Mouse (Mus musculus): ENCODE measurements around the gene Gm12355.

Gm12355 gene

DNA sequence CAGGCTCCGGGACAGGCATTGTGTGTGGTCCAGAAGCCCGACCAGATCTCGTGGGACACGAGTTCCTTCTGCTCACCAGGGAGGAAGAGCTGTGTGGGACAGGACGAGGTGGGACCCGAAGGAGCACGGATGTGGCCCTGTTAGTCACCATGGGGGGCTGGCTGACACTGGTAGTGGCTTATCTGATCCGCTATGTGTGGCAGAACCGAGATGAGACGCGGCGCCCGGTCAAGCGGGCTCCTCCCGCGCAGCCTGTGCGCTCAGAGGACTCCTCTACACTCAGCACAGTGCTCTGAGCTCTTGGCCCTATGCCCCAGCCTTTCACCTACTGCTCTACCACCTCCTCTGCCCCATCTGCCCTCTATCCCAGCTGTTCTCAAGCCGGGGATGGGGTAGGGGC lies 26.2 kb downstream of the Gm12355 start:
- no peak for DNase-seq

GRCm38 (mm10) chr11:98598851-98599290 lies 26.6 kb downstream of the Gm12355 start:
- DNase-seq: no peak

- no peak for DNase-seq
Measured at GRCm38 (mm10) chr11:98597991-98598390, 27.5 kb downstream of the Gm12355 start, which contains the start of gene Lrrc3c. Lrrc3c (plus strand) TSS chr11:98598291.

DNA sequence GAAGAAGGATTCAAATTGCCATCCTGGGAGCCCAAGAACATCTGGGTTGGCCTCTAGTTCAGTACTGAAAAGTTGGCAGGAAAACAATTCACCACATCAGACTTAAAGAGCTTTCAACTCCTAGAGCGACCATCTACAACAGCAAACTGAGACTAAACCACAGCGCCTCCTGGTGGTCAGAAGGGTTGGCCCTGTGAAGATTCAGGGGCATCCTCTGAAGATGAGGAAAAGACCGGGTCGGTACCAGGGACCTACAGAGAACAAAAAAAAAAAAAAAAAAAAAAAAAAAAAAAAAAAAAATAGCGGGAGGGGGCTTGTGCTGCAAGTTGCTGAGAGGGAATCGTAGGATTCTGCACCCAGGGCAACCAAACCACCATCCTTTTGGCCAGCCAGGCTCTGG lies 28.1 kb downstream of the Gm12355 start:
- peak; percentile 57 for DNase-seq

- no peak for DNase-seq
Measured at GRCm38 (mm10) chr11:98595955-98596354, 29.5 kb downstream of the Gm12355 start.

- no peak for DNase-seq
Measured at GRCm38 (mm10) chr11:98595473-98595872, 30.0 kb downstream of the Gm12355 start.

GRCm38 (mm10) chr11:98595021-98595420 lies 30.4 kb downstream of the Gm12355 start:
- no peak for DNase-seq

- DNase-seq: no peak
Measured at GRCm38 (mm10) chr11:98590548-98591445, 34.7 kb downstream of the Gm12355 start.

GRCm38 (mm10) chr11:98589306-98589705 lies 36.2 kb downstream of the Gm12355 start:
- DNase-seq: no peak

DNA sequence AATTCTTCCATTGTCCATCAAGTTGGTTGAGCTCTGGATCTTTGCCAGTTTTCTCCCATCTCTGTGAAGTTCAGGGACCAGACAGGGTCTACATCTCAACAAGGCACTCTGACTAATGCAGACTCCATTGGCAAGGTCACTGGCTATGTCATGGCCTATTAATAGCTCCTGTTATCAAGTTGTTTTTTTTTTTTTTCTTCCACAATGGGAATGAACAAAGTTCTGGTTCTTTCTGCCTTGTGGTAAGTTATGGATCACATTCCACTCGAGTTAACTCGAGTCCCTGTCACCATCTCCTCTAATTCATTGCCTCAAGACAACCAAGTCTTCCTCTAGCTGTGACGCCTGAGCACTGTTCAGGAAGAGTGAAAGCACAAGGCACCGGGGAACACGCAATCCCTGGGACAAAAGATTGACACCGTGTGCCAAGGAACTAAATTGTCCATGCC lies 36.6 kb downstream of the Gm12355 start:
- DNase-seq: no peak

DNA sequence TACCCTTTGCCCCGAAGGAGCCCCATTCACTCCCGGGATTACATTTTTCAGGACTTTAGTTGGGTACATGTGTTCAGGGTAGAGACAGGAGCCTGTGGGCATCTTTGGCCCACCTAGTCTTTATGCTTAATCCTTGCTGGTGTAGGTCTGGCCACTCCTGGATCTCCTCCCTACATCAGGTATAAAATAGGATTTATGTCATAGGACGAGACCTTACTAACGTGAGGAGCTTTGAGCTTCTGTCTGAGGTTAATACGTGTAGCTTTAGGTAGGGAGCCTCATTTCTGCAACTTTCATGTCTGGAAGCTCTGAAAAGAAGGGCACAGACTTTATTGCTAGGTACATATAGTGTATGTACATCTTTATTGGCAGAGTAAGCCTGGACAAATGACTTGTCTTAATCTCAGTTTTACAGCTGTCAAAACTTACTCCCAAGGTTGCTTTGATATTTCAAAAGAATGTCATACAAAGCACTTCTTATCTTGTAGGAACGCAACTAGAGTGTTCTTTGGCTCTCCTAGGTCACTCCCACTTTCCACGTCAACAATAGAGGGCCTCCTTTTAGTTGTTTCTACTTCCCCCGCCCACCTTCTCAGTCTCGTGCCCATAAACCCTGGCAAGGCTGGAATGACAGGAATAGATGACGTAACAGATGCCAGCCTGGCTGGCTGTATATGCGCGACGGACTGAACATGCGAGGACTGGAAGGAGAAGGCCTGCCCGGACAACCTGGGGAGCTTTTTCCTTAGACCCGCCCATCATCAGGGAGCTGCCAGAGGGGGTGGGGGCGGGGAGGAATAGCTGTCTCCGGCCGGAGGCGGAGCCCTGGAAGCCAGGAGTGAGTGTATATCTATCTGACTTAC lies 37.5 kb downstream of the Gm12355 start:
- peak; percentile 38 for DNase-seq

DNA sequence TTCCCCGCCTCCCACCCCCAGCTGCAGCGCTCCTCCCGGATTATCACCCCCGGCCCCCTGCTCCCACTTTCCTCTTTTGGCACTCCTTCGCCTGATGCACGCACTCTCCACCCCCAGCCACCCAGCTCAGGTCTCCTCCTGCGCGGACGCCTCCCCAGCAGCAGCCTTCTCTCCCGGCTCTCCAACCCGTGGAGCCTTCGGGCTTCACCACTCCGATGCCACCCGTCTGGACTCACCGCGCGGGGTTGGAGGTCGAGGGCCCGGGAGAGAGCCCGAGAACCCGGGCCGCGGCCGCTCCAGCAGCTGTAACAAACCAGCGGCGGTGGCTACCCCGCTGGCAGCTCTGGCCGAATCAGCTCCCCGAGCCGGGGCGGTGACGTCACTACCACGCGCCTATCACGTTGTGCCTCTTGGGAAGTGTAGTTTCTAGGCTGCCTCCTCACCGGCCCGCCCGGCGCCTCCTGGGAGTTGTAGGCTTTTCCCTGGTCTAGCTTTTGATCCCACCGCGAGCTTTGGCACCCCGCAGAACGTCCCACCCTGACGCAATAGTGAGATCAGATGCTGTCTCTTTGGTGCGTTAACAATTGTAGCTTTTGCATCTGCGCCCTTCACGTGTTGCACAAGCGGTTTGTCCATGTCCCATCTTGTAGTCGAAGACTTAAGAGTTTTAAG lies 38.4 kb downstream of the Gm12355 start, which contains the start of gene Ormdl3:
Ormdl3 (minus strand) TSS at position 477 of the 672 bp plus-strand sequence.
- DNase-seq: peak; percentile 99

DNA sequence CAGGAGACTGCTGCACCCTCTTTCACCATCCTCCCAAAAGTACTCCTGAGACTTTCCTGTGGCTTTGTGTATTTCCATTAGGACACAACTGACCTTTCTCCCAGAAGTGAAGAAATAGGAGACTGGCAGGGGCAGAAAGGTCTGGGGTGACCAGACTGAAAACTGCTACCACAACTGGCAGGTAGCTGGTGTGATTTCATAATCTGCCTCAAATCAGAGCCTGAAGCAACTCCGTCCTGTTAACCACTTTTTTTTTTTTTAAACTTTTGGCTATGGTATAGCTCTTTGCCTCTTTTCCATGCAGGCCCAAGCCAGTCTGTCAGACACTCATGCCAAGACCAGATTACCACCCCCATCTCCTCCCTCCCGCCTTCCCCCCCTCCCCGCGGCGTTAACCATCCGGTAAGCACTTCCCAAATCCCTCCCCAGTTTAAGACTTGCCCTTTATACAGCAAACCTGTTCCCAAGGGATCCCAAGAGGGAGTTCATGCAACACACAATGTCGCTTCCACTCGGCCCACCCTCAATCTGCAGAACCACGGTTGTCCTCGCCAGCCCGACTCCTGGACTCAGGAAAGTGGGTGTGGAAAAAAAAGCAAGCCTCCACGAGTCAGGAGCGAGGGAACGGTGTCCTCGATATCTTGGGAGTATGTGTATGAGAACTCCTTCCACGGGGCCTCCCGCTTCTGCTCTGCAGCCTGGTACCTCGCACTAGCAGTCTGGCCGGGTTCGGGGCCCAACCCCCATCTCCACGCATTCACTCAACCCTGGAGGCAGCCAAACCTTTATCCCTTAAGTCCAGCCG lies 39.2 kb downstream of the Gm12355 start:
- no peak for DNase-seq

DNA sequence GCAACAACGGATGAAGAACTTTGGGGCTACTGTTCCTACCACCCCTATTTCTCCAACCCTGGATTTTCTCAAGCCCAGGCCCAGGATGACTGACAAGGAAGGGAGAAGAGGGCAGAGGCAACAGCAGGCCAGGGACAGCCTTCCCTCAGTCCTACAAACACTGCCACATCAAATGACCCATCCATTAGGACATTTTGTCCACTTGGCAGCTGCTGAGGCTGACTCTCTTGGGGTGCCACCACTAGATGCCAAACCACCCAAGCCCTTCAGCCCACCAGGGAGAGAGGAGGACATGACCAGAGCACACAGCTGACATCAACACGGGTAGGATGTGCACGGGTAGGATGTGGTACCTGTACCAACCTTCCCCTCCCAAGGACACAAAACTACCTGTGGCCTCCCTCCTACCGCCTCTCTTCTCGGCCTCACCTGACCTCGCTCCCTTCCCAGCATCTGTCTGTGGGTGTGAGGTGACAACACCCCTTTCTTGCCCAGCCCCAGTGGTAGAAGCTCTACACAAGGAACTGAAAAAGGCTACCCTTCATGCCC lies 40.8 kb downstream of the Gm12355 start:
- no peak for DNase-seq

- no peak for DNase-seq
Measured at GRCm38 (mm10) chr11:98584146-98584545, 41.3 kb downstream of the Gm12355 start.

GRCm38 (mm10) chr11:98583571-98583970 lies 41.9 kb downstream of the Gm12355 start:
- no peak for DNase-seq

DNA sequence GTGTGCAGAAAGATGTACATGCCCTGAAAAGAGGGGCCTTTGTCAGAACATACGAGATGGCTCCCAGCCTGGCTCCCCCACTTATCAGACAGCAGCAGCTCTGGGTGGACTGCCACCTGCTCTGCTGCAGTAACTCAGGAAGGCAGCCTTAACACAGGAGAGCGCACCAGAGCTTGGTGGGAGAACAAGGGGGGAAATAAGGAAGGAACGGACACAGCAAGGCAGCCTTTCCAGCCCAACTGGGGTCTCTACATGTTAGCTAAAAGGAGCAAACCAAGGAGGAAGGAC lies 42.3 kb downstream of the Gm12355 start:
- DNase-seq: no peak

- no peak for DNase-seq
Measured at GRCm38 (mm10) chr11:98582551-98583264, 42.8 kb downstream of the Gm12355 start.

- DNase-seq: no peak
Measured at GRCm38 (mm10) chr11:98582030-98582388, 43.5 kb downstream of the Gm12355 start.

DNA sequence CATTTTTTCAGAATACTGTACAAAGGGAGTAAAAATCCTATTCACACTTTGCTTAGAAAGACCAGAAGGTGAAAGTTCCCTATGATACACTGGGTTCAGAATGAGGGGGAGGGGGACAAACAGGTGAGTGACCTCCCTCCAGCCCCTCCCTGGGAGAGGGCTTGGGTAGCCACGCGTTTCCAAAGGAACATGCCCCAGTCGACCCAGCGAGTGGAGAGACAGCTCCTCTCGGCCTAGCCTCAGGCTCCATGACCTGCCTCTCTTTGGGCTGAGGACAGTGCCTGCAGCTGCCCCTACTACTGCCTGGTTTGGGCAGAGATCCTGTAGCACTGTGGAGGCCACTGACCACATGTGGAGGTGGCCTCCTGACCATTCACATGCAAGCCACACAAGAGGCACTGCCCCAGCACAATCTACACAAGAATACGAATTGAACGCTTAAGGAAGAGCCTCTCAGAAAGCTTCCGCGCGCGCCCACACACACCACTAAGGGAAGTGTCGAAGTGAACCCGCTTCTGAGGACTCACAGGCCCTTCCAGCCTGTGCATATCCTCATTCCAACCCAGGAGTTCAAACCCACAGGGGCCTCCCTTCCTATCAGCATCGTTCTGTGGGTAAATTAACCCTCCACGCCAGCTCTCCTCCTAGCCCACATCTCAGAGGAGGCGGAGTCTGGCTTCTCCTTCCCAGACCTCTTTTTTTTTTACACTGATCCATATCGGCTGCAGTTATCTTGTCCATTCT lies 44.0 kb downstream of the Gm12355 start:
- DNase-seq: no peak

All from right cerebral cortex, postnatal 4 days (tissue).